Mouse (Mus musculus) retina, postnatal 7 days (tissue): ENCODE data around the gene Srgap2.
A peak's percentile ranks its signal among the peaks of the same experiment; 100 is the strongest.

ENCODE experiments used
- DNase-seq: peaks from one replicate; pipeline ENCODE4 v3.0.0-alpha.2; 2012; ENCODE audit warnings: low read depth, low spot score

Srgap2 gene

DNA sequence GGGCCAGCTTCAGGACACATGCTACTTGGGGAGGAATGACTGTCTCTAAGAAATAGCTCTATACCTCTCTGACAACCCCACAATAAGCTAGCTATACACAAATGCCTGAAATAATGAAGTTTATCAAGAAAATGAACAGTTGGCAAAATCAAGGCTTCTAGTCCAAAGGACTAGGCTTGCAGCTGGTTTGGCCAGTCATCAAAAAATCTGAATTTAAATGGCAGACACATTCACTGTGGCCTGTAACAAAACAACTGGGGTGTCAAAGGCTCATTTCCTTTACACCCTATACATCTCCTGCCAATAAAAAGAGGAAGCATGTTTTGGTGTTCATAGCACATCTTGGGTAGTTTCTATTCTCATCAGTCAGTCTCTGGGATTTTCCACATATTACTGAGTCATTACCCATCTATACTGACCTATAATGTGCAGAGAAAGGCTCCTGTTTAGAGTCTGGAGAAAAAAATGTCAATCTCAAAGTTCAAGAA, 53.5 kb downstream of the Srgap2 start:
- no peak for DNase-seq

DNA sequence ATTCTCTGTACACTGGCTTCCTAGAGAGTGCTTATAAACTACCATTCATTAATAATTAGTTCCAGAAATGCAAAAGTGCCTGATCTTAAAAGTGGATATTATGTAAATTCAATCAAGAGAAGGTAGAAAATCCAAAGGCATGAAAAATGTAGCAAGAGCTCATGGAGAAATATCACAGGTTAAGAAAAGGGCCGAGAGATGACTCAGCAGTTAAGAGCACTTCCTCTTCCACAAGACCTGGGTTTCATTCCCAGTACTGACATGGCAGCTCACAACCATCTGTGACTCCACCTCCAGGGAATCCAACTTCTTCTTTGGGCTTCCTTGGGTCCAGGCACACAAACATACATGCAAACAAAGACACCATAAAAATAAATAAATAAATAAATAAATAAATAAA, 56.6 kb downstream of the Srgap2 start:
- no peak for DNase-seq

GRCm38 (mm10) chr1:131465855-131466254, 61.3 kb downstream of the Srgap2 start:
- no peak for DNase-seq

DNA sequence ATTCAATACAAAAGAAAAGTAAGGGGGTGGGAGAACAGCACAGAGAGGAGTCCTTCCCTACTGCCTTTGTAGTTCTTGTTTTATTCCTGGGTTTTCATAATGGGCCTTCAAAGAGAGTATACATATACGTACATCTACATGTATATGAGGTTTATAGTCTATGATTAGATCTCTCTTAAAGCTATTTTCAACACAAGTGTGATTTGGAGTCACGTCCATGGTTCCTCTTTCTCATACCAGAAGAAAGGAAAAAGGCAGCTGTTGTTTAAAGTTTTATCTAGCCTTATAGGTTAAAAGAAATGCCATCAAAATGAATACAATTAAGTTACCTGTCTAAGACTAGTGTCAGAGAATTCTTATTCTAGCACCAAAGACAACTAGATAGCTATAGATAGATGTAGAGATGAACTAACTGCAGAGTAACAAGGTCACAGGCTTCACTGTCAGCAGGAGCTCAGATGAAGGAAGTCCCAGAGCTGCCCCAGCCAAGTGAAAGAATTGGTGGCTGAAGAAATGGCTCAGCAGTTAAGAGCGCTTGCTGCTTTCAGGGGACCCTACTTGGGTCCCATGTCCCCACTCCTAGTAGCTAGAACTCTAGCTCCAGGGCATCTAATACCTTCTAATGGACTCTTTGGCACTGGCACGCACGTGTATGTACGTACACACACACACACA, 63.1 kb downstream of the Srgap2 start:
- no peak for DNase-seq

- no peak for DNase-seq
Observed at GRCm38 (mm10) chr1:131462541-131463067, 64.5 kb downstream of the Srgap2 start.

GRCm38 (mm10) chr1:131460914-131461530, 66.1 kb downstream of the Srgap2 start:
- no peak for DNase-seq

DNA sequence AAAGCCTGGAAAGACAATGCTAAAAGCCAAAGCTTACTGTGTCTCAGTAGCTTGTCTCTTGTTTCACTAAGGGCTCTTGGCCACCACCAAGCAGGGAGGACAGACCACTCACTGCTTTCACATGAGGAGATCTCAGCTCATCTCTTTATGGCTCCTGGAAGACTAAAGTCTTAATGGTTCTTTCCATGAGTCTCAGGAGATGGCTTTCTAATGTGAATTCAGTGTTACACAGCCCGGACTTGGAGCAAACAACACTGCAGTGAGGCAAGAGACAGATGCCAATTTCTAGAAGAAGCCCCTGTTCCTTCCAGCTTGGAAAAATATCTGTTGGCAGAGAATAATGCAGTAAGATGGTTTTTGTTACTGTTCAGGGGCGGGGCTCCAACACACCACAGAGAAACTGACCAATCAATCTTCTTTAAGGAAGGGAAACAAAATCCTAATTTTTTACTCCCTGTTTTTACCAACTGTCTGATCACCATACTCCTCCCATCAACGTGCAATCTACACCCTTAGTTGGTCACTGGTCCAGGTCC, 71.7 kb downstream of the Srgap2 start:
- DNase-seq: no peak

- DNase-seq: no peak
Observed at GRCm38 (mm10) chr1:131454386-131454785, 72.8 kb downstream of the Srgap2 start.

GRCm38 (mm10) chr1:131453335-131453734, 73.8 kb downstream of the Srgap2 start:
- no peak for DNase-seq

DNA sequence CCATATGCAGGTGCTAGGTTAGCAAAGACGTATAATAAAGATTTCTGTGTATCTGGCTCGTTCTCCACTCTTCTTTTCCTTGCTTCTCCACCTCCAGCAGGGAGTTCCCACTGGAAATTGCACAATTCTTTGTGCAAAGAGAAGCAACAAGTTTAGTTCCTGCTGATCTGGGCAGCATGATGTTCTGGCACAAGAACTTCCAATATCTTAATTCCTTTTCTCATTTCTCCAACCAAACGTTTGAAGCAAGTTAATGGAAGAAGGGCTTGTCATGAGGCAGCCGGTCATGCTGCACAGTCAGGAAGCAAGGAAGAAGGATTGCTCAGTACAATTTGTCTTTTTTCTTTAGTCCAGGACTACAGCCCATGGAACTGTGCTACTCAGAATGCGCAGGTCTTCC, 78.8 kb downstream of the Srgap2 start:
- no peak for DNase-seq

DNA sequence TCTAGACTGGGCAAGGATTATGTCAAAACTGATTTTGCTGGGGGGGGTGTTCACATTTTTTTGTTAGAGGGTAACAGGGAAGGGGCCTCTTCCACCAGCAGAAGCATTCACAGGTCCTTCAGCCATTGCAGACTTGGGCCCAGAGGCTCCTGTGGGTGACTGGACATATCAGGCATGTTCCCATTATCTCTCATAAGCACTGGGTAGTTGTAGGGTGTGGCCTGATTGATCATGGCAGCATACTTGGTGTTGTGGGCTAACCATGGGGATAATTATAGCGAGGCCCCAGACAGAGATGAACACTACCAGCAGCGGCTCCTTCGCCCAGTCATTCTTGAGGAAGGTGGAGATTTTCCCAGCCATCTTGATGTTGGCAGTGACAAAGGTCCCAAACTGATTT, 79.8 kb downstream of the Srgap2 start:
- no peak for DNase-seq

GRCm38 (mm10) chr1:131446577-131446976, 80.6 kb downstream of the Srgap2 start:
- no peak for DNase-seq

DNA sequence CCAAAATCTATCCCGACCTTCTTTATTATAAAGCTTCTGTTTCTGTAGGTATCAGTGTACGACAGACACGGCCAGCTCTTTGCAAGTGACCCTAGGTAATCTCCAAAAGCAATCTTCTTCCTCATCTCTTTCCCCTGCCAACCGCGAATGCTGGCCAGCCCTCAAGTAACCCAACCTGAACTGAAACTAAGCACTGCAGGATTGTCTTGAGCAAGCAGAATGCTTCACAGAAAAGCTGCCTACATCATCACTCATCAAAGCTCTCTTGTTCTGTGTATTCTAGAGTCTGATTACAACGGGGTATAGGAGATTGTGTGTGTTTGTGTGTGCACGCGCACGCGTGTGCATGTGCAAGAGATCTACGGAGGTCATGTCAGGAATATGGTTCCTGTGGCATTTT, 88.6 kb downstream of the Srgap2 start:
- no peak for DNase-seq

GRCm38 (mm10) chr1:131437975-131438374, 89.2 kb downstream of the Srgap2 start:
- no peak for DNase-seq

DNA sequence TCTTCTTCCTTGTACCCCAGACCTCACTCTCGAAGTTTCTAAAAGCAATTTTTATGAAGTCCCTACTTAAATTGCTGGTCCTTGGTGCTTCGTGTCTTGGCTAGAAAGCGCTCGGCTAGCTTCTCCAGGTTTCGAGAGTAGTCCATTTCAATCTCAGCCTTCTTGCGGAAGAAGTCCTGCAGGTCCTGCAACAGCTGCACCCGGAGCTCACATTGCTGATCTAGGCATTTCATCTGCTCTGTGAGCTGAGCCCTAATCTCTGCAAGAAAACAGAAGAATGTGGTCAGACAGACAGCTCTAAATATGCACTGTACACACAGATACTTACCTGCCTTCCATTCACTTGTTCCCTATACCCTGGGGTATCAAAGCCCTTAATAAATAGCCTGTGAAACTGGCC, 90.5 kb downstream of the Srgap2 start:
- DNase-seq: no peak

DNA sequence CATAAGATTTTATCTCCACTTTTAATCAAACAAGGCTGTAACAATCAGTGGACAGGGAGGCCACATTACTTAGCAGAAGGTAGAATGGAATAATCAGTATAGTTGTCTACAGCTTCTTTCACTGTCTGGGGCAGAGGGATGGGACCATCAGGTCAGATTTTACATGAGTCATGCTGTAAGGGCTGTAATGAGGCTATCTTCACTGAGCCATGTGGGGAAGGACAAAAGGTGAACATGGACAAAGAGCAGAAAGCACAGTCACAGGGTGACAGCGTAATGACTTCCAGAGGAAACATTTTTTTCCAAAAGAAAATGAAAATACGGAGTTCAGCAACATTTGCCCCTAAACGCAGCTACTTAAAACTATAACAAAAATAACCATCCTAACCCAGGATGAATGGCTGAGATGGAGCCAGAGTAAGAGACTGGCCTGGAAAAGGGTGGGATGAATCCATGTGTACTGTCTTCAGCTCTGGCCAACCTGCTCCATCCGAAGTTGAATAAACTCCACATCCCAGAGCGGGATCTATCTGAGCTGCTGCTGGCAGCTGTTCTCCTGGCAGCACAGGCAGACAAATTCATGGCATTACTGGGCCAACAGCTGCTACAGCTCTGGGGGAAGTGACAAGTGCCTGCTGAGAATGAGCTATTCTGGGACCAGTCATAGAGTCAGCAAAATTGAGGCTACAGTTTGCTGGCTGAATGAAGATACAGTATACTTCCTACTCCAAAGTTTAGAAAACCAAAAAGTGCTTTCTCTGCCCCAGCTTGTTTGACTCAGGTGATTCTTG, 95.5 kb downstream of the Srgap2 start:
- DNase-seq: peak; percentile 14

DNA sequence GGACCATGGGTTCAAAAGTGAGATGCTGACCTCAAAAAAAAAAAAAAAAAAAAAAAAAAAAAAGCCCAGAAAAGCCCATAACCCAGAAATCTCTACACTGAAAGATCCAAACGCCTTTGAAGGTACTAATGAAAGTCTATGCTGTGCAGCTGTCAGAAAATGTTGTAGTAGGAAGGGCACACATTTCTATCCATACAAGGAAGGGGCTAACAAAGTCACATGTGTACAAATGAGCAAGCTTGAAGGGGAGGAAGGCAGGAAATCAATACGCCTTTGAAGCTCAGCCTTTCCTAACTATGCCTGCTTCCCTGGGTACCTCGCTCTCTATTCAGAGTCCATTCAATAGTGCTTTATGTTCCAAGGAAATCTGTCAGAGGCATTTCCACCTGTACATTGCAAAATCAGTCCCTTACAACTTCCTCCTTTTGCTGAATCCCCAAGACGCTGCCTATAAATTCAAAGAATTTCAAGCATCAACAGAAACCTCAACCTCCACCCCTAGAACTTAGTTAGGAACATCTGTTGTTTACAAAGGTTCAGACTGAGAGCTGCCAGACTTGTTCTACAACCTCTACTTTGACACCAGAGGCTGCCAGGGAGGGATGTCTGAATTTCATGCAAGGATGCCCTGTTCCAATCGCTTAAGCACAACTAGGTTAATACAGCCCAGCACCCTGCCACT, 99.9 kb downstream of the Srgap2 start:
- DNase-seq: no peak

GRCm38 (mm10) chr1:131423061-131423460, 104.1 kb downstream of the Srgap2 start:
- no peak for DNase-seq

GRCm38 (mm10) chr1:131421113-131421512, 106.0 kb downstream of the Srgap2 start:
- no peak for DNase-seq

DNA sequence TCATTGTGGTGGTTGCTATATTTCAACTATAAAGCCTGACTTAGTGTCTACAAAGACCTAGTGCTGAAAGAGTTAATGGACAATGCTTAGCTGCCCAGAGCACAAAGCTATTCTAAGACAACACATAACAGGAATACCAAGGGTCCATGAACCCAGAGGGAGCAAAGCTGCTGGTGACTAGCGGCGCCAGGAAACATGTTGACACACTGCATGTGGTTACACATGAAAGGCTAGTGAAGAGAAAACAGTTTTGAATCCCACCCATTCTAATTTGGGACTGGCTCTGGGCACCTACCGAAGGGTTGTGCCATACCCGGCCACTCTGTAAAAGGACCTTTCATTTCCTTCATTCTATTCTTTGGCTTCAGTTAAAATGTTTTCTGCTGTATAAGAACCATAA, 106.5 kb downstream of the Srgap2 start:
- DNase-seq: no peak

- DNase-seq: no peak
Observed at GRCm38 (mm10) chr1:131419307-131419706, 107.8 kb downstream of the Srgap2 start.
